Mouse (Mus musculus) lung, postnatal 4 days (tissue): ENCODE measurements around the gene Clec2l.
A peak's percentile ranks its signal among the peaks of the same experiment; 100 is the strongest.
"Not testable (repeated sequence)": the region's sequence is repeated elsewhere in the genome, so short reads cannot be mapped to it uniquely, and the experiment has no call there.

Source experiments
- DNase-seq, 2 experiments: peaks; one replicate each; pipeline ENCODE4 v3.0.0; 2021

Clec2l gene

DNA sequence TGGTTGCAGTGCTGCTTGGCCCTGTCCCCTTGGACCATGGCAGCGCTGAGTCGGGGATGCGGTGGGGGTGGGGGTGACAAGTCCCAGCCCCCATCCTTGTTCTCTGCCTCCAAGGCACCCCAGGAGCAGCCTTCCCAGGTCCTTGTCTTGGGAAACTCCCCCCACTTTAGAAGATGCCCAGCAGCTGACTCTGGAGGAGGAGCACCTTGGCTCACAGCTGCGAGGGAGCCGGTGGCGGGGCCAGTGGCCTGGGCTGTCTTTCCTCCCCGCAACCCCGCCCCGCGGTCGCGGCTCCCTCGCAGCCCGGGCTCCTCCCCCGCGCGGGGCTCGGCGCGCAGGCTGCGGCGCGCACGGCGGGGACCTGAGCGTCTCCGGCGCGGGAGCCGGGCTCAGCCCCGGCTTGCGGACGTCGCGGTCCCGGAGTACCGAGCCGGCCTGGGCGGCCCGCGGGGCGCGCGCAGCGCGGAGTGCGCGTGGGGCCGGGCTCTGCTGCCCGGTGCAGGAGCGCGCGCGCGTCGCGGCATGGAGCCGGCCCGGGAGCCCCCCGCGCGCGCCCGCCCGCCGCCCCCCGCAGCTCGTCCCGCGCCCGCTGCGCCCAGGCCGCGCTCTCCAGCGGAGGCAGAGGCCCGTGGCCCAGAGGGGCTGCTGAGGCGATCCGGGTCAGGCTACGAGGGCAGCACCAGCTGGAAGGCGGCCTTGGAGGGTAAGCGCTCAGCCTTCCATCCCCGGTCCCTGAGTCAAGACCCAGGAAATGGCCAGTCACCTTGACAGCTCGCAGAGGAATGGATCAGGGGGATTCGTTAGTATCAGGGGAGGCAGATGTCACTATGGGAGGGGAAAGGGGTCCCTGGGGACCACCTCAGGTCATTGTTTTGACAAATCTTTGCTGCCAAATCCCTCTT lies at the start of gene Clec2l:
Gene Clec2l, plus strand, starts transcription at position 356 of the 902 bp plus-strand sequence.
- DNase-seq, result peak; percentile 30 to 53

GRCm38 (mm10) chr6:38622406-38622805 lies 40.5 kb upstream of the Clec2l start:
- DNase-seq, result peak in 1 of 2 experiments; percentile 1

DNA sequence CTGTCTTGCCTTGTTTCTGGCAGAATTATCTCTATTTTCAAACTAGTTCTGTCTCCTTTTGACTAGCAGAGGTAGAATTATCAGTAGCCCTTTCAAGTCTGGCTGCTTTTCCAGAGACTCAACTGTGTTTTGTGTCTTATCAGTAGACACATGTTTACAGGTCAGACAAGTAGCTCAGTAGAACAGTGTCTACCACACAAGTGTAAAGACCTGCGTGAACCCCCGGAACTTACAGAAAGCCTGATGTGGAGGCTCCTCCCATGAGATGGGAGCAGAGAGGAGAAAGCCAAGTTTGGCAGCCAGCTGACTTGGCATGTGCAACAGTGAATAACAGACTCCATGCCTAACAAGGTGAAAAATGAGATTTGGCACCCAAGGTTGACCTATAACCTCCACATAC lies 39.4 kb upstream of the Clec2l start:
- DNase-seq, result peak in 1 of 2 experiments; percentile 1

- DNase-seq, result no peak
These were observed 38.4 kb upstream of the Clec2l start for GRCm38 (mm10) chr6:38624439-38624838.

GRCm38 (mm10) chr6:38626086-38626485 lies 36.8 kb upstream of the Clec2l start:
- DNase-seq, result no peak

DNA sequence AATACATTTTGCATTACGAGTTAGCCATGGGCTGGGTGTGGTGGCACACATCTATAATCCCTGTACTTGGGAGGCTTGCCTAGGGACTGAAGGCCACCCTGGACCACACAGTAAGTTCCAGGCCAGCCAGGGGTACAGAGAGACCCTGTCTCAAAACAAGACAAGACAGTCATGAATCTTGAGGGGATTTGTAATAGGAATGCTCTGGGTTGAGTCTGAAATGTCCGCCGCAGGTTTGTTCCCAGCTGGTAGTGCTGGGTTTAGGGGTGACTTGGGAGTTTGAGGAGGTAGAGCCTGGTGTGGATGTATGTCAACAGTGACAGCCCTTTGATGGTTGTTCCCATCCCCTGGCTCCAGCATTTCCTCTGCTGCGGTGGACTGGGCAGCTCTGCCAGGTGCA lies 35.8 kb upstream of the Clec2l start:
- DNase-seq, result no peak

DNA sequence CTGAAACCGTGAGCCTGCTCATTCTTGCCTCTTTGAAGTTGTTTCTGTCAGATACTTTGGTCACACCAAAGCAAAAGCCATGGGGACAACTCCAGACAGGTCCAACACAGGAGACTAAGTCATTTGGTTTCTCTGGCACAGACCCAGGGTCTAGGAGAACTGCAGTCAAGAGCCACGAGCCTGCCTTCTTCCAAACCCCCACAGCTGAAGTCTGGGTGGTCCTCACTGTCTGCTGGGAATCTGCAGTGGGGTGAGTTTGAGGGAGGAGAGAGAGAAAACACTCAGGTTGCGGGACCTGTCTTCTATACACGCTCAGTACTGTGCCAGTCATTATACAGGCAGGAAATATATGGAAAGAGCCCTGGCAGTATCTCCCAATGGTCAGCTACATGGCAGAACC lies 35.4 kb upstream of the Clec2l start:
- no peak for DNase-seq

DNA sequence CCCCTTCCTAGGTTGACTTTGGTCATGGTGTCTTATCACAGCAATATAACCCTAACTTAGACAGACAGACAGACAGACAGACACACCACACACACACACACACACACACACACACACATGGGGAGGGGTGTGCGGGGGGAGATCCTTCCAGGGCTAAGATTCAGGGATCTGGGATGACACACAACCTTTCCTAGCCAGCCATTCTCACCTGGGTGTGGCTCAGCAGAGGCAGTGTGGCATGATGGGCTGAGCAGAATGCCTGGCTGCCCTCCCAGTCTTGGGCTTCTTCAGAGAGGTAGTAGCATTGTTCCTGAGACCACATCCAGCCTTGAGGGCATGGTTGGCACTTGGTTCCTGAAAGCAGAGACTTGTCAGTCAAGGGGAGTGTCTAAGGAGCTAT lies 33.3 kb upstream of the Clec2l start:
- no peak for DNase-seq

GRCm38 (mm10) chr6:38632826-38633225 lies 30.0 kb upstream of the Clec2l start:
- DNase-seq, result no peak

DNA sequence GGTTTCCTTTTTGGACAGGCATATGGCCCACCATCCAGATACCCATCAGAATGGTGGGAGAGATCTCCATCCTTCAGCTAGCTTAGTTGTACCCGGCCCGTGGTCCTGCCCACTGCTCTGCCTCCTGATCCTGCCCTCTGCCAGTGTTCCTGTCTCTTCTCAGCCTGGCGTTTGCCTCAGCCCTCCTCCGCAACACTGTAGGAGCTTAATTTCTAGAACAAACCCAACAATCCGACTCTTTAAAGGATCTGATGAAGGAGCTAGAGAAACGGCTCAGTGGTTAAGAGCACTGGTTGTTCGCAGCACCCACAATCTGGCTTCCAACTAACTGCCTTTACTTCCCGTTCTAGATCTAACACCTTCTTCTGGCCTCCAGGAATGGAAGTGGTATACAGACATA lies 28.4 kb upstream of the Clec2l start:
- DNase-seq, result no peak

- peak; percentile 52 to 62 for DNase-seq
These were observed 26.7 kb upstream of the Clec2l start for GRCm38 (mm10) chr6:38635941-38636851.

DNA sequence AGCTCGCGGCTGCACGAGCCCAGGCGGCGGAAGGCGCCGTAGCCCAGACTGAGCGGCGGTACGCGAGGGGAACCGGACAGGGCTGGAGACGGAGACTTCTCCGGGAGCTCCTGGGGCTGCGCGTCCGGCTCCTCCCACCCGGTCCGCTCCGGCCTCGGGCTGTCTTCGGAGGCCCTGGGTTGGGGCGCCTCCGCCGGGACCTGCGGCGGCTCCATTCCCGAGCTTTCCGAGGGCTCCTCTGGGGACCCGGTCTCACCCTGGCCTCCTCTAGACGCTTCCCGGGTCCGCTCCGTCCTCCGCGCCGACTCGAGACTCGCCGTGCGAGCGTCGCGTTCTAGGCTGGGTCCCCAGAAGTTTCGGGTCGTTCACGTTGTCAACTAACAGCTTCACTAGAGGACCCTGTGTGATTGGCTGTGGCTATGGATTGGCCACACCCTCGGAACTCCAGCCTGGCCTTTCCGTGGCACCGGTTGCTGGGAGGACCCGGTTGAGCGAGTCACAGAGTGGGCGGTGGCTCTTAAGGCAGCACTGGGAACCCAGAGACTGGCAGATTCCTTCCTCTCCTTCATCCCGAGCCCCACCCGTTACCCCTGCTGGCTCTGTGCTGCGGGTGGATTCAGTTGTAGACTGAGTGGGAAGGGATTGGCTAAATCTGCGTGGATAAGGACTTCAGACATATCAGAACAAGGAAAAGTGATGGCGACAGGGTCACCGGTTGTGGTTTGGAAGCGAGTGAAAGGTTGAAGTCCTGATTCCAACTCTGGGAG lies 25.8 kb upstream of the Clec2l start, which contains the start of gene Klrg2:
Gene Klrg2, minus strand, starts transcription at position 391 of the 767 bp plus-strand sequence.
- DNase-seq, result peak; percentile 72 to 81

- DNase-seq, result peak in 1 of 2 experiments; percentile 18
These were observed 22.5 kb upstream of the Clec2l start for GRCm38 (mm10) chr6:38640401-38640800.

DNA sequence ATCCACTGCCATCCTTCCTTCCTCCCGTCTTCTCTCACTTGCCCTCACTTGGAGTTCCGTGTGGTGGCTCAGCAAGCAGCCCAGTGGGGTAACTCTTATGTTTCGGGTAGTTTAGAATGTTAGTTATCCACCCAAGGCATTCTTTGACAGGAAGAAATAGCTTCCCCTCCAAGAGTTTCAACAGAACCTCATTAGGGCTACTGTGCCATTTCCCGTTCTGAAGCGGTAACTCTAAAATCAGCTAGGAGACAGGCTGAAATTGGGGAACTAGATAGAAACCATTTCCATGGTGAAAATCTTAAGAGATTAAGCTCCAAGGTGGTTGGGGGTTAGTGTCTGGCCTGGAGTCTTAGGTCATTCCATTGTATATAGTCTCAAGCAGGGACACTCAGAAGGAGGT lies 21.6 kb upstream of the Clec2l start:
- DNase-seq, result no peak

DNA sequence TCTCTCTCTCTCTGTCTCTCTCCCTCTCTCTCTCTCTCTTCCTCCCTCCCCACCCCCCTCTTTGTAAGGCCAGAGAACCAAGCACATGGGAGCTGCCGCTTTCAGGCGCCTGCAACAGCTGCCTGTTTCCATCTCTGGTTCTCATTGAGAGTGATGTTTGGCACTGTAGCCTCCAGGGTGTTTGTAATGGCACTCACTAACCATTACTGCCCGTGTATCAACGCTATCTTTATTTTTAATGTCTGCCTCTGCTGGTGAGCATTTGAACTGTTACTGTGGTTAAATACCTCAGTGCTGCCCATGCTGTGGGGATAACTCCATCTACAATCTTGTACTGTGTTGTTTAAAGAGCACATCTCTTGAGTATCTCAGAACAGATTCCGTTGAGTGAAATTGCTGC lies 21.2 kb upstream of the Clec2l start:
- no peak for DNase-seq

DNA sequence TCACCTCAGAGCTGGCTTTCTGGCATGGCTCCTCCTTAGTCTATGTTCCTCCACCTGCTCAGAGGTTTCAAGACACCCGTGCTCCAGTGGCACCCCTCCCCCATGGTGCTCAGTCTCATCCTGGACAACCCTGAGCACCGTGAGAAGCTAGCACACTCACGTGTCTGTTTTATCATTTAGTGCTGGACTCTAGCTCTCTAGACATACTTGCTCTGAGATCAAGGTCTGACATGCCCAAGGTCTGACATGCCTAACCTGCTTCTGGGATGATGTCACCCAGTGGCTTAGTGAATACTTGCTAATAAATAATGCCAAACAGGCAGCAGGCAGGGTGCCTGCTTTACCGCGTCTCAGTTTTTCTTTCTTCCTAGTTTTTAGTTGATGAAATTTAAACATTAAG lies 20.3 kb upstream of the Clec2l start:
- no peak for DNase-seq

GRCm38 (mm10) chr6:38643039-38643438 lies 19.8 kb upstream of the Clec2l start:
- no peak for DNase-seq

- peak in 1 of 2 experiments; percentile 26 for DNase-seq
These were observed 13.3 kb upstream of the Clec2l start for GRCm38 (mm10) chr6:38649545-38649944.

DNA sequence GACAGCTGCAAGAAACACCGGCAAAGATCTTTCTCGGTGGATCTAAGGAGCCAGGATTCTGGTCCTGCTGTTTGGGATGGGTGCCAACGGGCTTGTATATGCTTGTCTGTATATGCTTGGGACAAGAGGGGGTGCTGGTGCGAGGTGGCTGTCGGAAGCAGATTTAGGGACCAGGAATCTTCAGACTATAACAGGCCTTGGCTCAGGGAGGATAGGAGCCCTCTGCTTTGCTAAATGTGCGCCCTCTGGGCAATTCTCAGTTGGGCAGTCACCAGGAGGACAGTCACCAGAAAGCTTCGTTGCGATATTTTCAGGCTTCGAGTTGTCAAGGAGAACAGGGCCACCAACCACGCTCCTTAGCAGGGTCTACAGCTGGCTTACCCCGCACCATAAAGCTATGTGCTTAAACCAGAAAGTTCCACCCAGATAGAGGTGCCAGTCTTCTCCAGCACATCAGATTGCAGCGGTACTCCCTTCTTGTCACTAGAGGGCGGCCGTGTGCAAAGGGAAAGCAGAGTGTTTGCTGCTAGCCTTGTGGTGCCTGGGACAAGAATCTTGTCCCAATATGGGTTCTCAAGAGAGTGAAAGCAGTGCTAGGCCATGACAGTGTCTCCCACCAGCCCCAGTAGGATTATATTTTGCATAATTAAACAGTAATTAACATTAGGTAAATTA lies 12.5 kb upstream of the Clec2l start:
- DNase-seq, result peak; percentile 59 to 77

DNA sequence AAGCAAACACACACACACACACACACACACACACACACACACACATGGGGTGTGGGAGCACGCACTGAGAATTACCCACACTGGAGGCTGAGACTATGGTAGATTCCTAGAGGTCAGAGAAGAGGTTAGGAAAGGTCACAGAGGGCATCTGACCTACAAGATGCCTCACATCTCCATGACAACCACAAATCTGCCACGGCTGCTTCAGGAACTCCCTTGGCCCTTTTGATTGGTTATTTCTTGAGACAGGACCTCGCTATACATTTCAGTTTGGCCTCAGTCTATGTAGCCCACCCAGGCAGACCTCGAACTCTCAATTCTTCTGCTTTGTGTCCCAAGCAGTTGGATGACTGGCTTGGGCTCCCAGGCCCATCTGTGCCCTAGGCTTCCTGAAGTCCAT lies 1.2 kb upstream of the Clec2l start:
- no peak for DNase-seq

GRCm38 (mm10) chr6:38669580-38669979 lies 6.7 kb downstream of the Clec2l start:
- no peak for DNase-seq

DNA sequence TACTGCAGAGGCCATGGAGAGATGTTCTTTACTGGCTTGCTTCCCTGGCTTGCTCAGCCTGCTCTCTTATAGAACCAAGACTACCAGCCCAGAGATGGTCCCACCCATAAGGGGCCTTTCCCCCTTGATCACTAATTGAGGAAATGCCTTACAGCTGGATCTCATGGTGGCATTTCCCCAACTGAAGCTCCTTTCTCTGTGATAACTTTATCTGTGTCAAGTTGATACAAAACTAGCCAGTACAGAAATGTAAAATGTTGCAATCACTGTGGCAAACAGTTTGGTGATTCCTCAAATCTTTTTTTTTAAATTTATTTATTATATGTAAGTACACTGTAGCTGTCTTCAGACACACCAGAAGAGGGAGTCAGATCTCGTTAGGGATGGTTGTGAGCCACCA lies 7.6 kb downstream of the Clec2l start:
- not testable (repeated sequence) for DNase-seq
